Mouse (Mus musculus): ENCODE results near the gene Wnt4. TPM values are rescaled to one million over a fixed set of nuclear protein-coding genes. Genes with fewer than 3 reads are reported as not detected.

Wnt4 gene
- polyA plus RNA-seq, 1 experiment: 1.8 TPM

GRCm38 (mm10) chr4:137250849-137251248 lies 26.4 kb upstream of the Wnt4 start:
- H3K4me3 ChIP-seq (replicated peaks; ENCODE audit: control insufficient read depth, low read depth, low read length): no peak overlapping the region
- WGBS: 63% methylated on average over 5 of the region's 5 CpGs
- H3K27ac ChIP-seq (ENCODE audit: control insufficient read depth, insufficient read depth, low read depth, low read length, poor library complexity): no peak overlapping the region
- TF ChIP-seq CTCF (IDR thresholded peaks at IDR 0.05; ENCODE audit: control insufficient read depth, insufficient read depth, low read length): no peak
- TF ChIP-seq POLR2A (IDR thresholded peaks at IDR 0.05; ENCODE audit: borderline replicate concordance, control insufficient read depth, low read depth, low read length): no peak
- no peaks in the 10 kb centered on the region for H3K4me1 ChIP-seq (ENCODE audit: control insufficient read depth, insufficient read depth, low read length)

DNA sequence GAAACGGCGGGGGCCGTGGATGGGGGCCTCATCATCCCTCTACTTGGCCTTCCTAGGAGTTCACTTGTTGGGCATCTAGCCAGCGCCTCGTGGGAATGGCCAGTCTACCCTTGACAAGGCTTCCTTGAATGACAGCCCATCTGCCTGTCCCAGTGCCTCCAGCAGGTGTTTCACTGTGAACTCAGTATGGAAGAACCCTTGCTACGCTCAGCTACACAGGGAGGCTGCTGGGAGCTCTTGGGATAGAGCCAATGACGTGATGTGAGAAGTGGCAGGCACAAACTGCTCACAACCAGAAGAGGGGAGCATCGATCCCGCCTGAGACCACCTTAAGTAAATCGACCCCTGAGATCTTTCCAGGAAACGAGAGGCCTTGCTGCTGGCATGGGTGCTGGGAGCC lies 23.7 kb upstream of the Wnt4 start:
- H3K4me1 ChIP-seq (ENCODE audit: control insufficient read depth, insufficient read depth, low read length): no peaks in the 10 kb centered on the region
- 65% methylated on average over 11 of the region's 11 CpGs for WGBS
- TF ChIP-seq POLR2A (IDR thresholded peaks at IDR 0.05; ENCODE audit: borderline replicate concordance, control insufficient read depth, low read depth, low read length) (no peak), CTCF (IDR thresholded peaks at IDR 0.05; ENCODE audit: control insufficient read depth, insufficient read depth, low read length) (no peak)
- no peak overlapping the region for H3K4me3 ChIP-seq (replicated peaks; ENCODE audit: control insufficient read depth, low read depth, low read length)
- no peak overlapping the region for H3K27ac ChIP-seq (ENCODE audit: control insufficient read depth, insufficient read depth, low read depth, low read length, poor library complexity)

GRCm38 (mm10) chr4:137254206-137254976 lies 22.9 kb upstream of the Wnt4 start:
- H3K4me3 ChIP-seq (replicated peaks; ENCODE audit: control insufficient read depth, low read depth, low read length): no peak overlapping the region
- WGBS: 51% methylated on average over 17 of the region's 17 CpGs
- no peak overlapping the region for H3K27ac ChIP-seq (ENCODE audit: control insufficient read depth, insufficient read depth, low read depth, low read length, poor library complexity)
- TF ChIP-seq POLR2A (IDR thresholded peaks at IDR 0.05; ENCODE audit: borderline replicate concordance, control insufficient read depth, low read depth, low read length) (no peak), CTCF (IDR thresholded peaks at IDR 0.05; ENCODE audit: control insufficient read depth, insufficient read depth, low read length) (no peak)
- no peaks in the 10 kb centered on the region for H3K4me1 ChIP-seq (ENCODE audit: control insufficient read depth, insufficient read depth, low read length)

GRCm38 (mm10) chr4:137255568-137255967 lies 21.7 kb upstream of the Wnt4 start:
- Histone ChIP-seq H3K4me3 (replicated peaks; ENCODE audit: control insufficient read depth, low read depth, low read length) (no peak overlapping the region), H3K4me1 (ENCODE audit: control insufficient read depth, insufficient read depth, low read length) (no peaks in the 10 kb centered on the region), H3K27ac (ENCODE audit: control insufficient read depth, insufficient read depth, low read depth, low read length, poor library complexity) (no peak overlapping the region)
- 77% methylated on average over 8 of the region's 8 CpGs for WGBS
- TF ChIP-seq CTCF (IDR thresholded peaks at IDR 0.05; ENCODE audit: control insufficient read depth, insufficient read depth, low read length) (no peak), POLR2A (IDR thresholded peaks at IDR 0.05; ENCODE audit: borderline replicate concordance, control insufficient read depth, low read depth, low read length) (no peak)

GRCm38 (mm10) chr4:137261826-137262225 lies 15.5 kb upstream of the Wnt4 start:
- Histone ChIP-seq H3K27ac (ENCODE audit: control insufficient read depth, insufficient read depth, low read depth, low read length, poor library complexity) (no peak overlapping the region), H3K4me3 (replicated peaks; ENCODE audit: control insufficient read depth, low read depth, low read length) (no peak overlapping the region), H3K4me1 (ENCODE audit: control insufficient read depth, insufficient read depth, low read length) (no peaks in the 10 kb centered on the region)
- TF ChIP-seq POLR2A (IDR thresholded peaks at IDR 0.05; ENCODE audit: borderline replicate concordance, control insufficient read depth, low read depth, low read length) (no peak), CTCF (IDR thresholded peaks at IDR 0.05; ENCODE audit: control insufficient read depth, insufficient read depth, low read length) (no peak)
- WGBS: 76% methylated on average over 6 of the region's 6 CpGs

GRCm38 (mm10) chr4:137264066-137264465 lies 13.2 kb upstream of the Wnt4 start:
- WGBS: 28% methylated on average over 13 of the region's 13 CpGs
- no peak overlapping the region for H3K27ac ChIP-seq (ENCODE audit: control insufficient read depth, insufficient read depth, low read depth, low read length, poor library complexity)
- H3K4me3 ChIP-seq (replicated peaks; ENCODE audit: control insufficient read depth, low read depth, low read length): no peak overlapping the region
- TF ChIP-seq CTCF (IDR thresholded peaks at IDR 0.05; ENCODE audit: control insufficient read depth, insufficient read depth, low read length): no peak
- H3K4me1 ChIP-seq (ENCODE audit: control insufficient read depth, insufficient read depth, low read length): no peaks in the 10 kb centered on the region

- WGBS: 87% methylated on average over 5 of the region's 5 CpGs
- H3K4me1 ChIP-seq (ENCODE audit: control insufficient read depth, insufficient read depth, low read length): no peaks in the 10 kb centered on the region
- H3K27ac ChIP-seq (ENCODE audit: control insufficient read depth, insufficient read depth, low read depth, low read length, poor library complexity): no peak overlapping the region
- TF ChIP-seq POLR2A (IDR thresholded peaks at IDR 0.05; ENCODE audit: borderline replicate concordance, control insufficient read depth, low read depth, low read length) (no peak), CTCF (IDR thresholded peaks at IDR 0.05; ENCODE audit: control insufficient read depth, insufficient read depth, low read length) (no peak)
- H3K4me3 ChIP-seq (replicated peaks; ENCODE audit: control insufficient read depth, low read depth, low read length): no peak overlapping the region
Measured at GRCm38 (mm10) chr4:137265116-137265515, 12.2 kb upstream of the Wnt4 start.

- no peak for TF ChIP-seq CTCF (IDR thresholded peaks at IDR 0.05; ENCODE audit: control insufficient read depth, insufficient read depth, low read length)
- TF ChIP-seq POLR2A (IDR thresholded peaks at IDR 0.05; ENCODE audit: borderline replicate concordance, control insufficient read depth, low read depth, low read length): no peak
Measured at GRCm38 (mm10) chr4:137268541-137268940, 8.7 kb upstream of the Wnt4 start.

GRCm38 (mm10) chr4:137271856-137272255 lies 5.4 kb upstream of the Wnt4 start:
- TF ChIP-seq POLR2A (IDR thresholded peaks at IDR 0.05; ENCODE audit: borderline replicate concordance, control insufficient read depth, low read depth, low read length) (no peak), CTCF (IDR thresholded peaks at IDR 0.05; ENCODE audit: control insufficient read depth, insufficient read depth, low read length) (no peak)
- no peak overlapping the region for H3K4me3 ChIP-seq (replicated peaks; ENCODE audit: control insufficient read depth, low read depth, low read length)
- H3K4me1 ChIP-seq (ENCODE audit: control insufficient read depth, insufficient read depth, low read length): no peaks in the 10 kb centered on the region
- 87% methylated on average over 8 of the region's 8 CpGs for WGBS
- H3K27ac ChIP-seq (ENCODE audit: control insufficient read depth, insufficient read depth, low read depth, low read length, poor library complexity): no peak overlapping the region

More at GRCm38 (mm10) chr4:137268541-137268940, 8.7 kb upstream of the Wnt4 start:
- no peak overlapping the region for H3K4me3 ChIP-seq (replicated peaks; ENCODE audit: control insufficient read depth, low read depth, low read length)
- WGBS: 81% methylated on average over 8 of the region's 8 CpGs
- H3K27ac ChIP-seq (ENCODE audit: control insufficient read depth, insufficient read depth, low read depth, low read length, poor library complexity): no peak overlapping the region
- H3K4me1 ChIP-seq (ENCODE audit: control insufficient read depth, insufficient read depth, low read length): no peaks in the 10 kb centered on the region
